ENCODE assay signal across 8 mouse cellular contexts in genomic region chr2:157010634-157011310, GRCm38 (mm10). TPM values are rescaled to one million over a fixed set of nuclear protein-coding genes. Genes with fewer than 3 reads are reported as not detected.
DNase-seq lines count a peak whose midpoint lies in the region; ATAC-seq and TF ChIP-seq lines count a peak whose summit lies in the region.
"Had no signal": no experiment of that assay in that cellular context is flagged by ENCODE, and none has a peak within 500 bp of the region (broad histone marks: within the 10 kb centered on the region; RNA-seq: fewer than 3 reads in every experiment).

No protein-coding gene starts in this region.

- H3K4me3 ChIP-seq in hindbrain, embryonic 12.5 days, result no peak overlapping the region
- no peak overlapping the region for H3K4me3 ChIP-seq in hindbrain, embryonic 11.5 days (ENCODE audit: low read depth, low read length)
- H3K4me3 ChIP-seq in midbrain, postnatal 0 days (ENCODE audit: low read depth, low read length), result no peak overlapping the region
- H3K4me3 ChIP-seq in midbrain, embryonic 15.5 days, result no peak overlapping the region
- H3K4me3 ChIP-seq in limb, embryonic 13.5 days, result no peak overlapping the region
- H3K4me3 ChIP-seq: forebrain, embryonic 13.5 days had no signal

- DNase-seq in hindbrain, embryonic 11.5 days (ENCODE audit: low spot score), result no peak
- DNase-seq in midbrain, postnatal 0 days (ENCODE audit: low spot score), result peak; percentile 29
- no peak for DNase-seq in embryo, embryonic 10.5 days (ENCODE audit: low spot score)
- no peak for DNase-seq in layer of hippocampus, adult 8-10 months (ENCODE audit: low spot score in 2 of 2)

- H3K9ac ChIP-seq in hindbrain, embryonic 12.5 days, result no peak overlapping the region
- H3K9ac ChIP-seq in hindbrain, embryonic 11.5 days (ENCODE audit: low read depth, low read length), result no peak overlapping the region
- no peak overlapping the region for H3K9ac ChIP-seq in midbrain, postnatal 0 days (replicated peaks; ENCODE audit: low read length, poor library complexity, severe bottlenecking)
- H3K9ac ChIP-seq in midbrain, embryonic 15.5 days, result no peak overlapping the region
- no peak overlapping the region for H3K9ac ChIP-seq in limb, embryonic 13.5 days
- H3K9ac ChIP-seq: forebrain, embryonic 13.5 days had no signal

- H3K4me1 ChIP-seq in hindbrain, embryonic 12.5 days, result peaks cover 21% of the 10 kb centered on the region
- 0 out of 2 replicates have a peak, but pooled peaks cover 1% of the 10 kb centered on the region for H3K4me1 ChIP-seq in hindbrain, embryonic 11.5 days (replicated peaks; ENCODE audit: control insufficient read depth, insufficient read depth, low read length)
- peaks cover 6% of the 10 kb centered on the region; the same call in 1 of the 2 replicates for H3K4me1 ChIP-seq in midbrain, postnatal 0 days (ENCODE audit: insufficient read depth, low read length)
- H3K4me1 ChIP-seq in midbrain, embryonic 15.5 days, result peaks cover 11% of the 10 kb centered on the region
- H3K4me1 ChIP-seq in limb, embryonic 13.5 days, result peaks cover 30% of the 10 kb centered on the region

- H3K27me3 ChIP-seq in hindbrain, embryonic 12.5 days, result no peaks in the 10 kb centered on the region
- no peaks in the 10 kb centered on the region for H3K27me3 ChIP-seq in hindbrain, embryonic 11.5 days (ENCODE audit: control insufficient read depth, insufficient read depth, low read length)
- no peaks in the 10 kb centered on the region for H3K27me3 ChIP-seq in midbrain, postnatal 0 days (ENCODE audit: insufficient read depth, low read length)
- H3K27me3 ChIP-seq in midbrain, embryonic 15.5 days (replicated peaks), result no peaks in the 10 kb centered on the region
- no peaks in the 10 kb centered on the region for H3K27me3 ChIP-seq in limb, embryonic 13.5 days
- H3K27me3 ChIP-seq: forebrain, embryonic 13.5 days had no signal

- no peaks in the 10 kb centered on the region for H3K9me3 ChIP-seq in hindbrain, embryonic 12.5 days (replicated peaks)
- H3K9me3 ChIP-seq in hindbrain, embryonic 11.5 days (ENCODE audit: control insufficient read depth, low read length), result no peaks in the 10 kb centered on the region
- H3K9me3 ChIP-seq in midbrain, postnatal 0 days (ENCODE audit: low read length), result no peaks in the 10 kb centered on the region
- H3K9me3 ChIP-seq in midbrain, embryonic 15.5 days, result no peaks in the 10 kb centered on the region
- no peaks in the 10 kb centered on the region for H3K9me3 ChIP-seq in limb, embryonic 13.5 days
- H3K9me3 ChIP-seq: forebrain, embryonic 13.5 days had no signal

- no peak for ATAC-seq in hindbrain, embryonic 12.5 days (ENCODE audit: low FRiP score)
- ATAC-seq in hindbrain, embryonic 11.5 days (ENCODE audit: low FRiP score), result no peak
- no peak for ATAC-seq in midbrain, postnatal 0 days (ENCODE audit: low FRiP score)
- no peak for ATAC-seq in midbrain, embryonic 15.5 days (replicated peaks)
- no peak for ATAC-seq in limb, embryonic 13.5 days (ENCODE audit: low FRiP score, low read depth)
- ATAC-seq: forebrain, embryonic 13.5 days had no signal

- TF ChIP-seq CTCF in midbrain, postnatal 0 days (IDR thresholded peaks at IDR 0.05), result no peak

- H3K27ac ChIP-seq in hindbrain, embryonic 12.5 days, result 0 out of 2 replicates have a peak overlapping the region, but pooled peaks have one; percentile 6
- H3K27ac ChIP-seq in hindbrain, embryonic 11.5 days (ENCODE audit: low read depth, low read length), result no peak overlapping the region
- no peak overlapping the region for H3K27ac ChIP-seq in midbrain, postnatal 0 days (ENCODE audit: low read depth, low read length)
- H3K27ac ChIP-seq in midbrain, embryonic 15.5 days, result no peak overlapping the region
- peak overlapping the region; percentile 40; the same call in 1 of the 2 replicates for H3K27ac ChIP-seq in limb, embryonic 13.5 days
- H3K27ac ChIP-seq: forebrain, embryonic 13.5 days had no signal

- peaks cover 22% of the 10 kb centered on the region for H3K36me3 ChIP-seq in hindbrain, embryonic 12.5 days
- 0 out of 2 replicates have a peak, but pooled peaks cover 2% of the 10 kb centered on the region for H3K36me3 ChIP-seq in hindbrain, embryonic 11.5 days (ENCODE audit: control insufficient read depth, insufficient read depth, low read length)
- peaks cover 7% of the 10 kb centered on the region for H3K36me3 ChIP-seq in midbrain, postnatal 0 days (ENCODE audit: insufficient read depth, low read length)
- peaks cover under 1% of the 10 kb centered on the region for H3K36me3 ChIP-seq in midbrain, embryonic 15.5 days (replicated peaks)
- peaks cover 32% of the 10 kb centered on the region for H3K36me3 ChIP-seq in limb, embryonic 13.5 days

- H3K4me2 ChIP-seq in hindbrain, embryonic 12.5 days (replicated peaks), result no peak overlapping the region
- no peak overlapping the region for H3K4me2 ChIP-seq in hindbrain, embryonic 11.5 days (replicated peaks; ENCODE audit: low read depth, low read length)
- no peak overlapping the region for H3K4me2 ChIP-seq in midbrain, postnatal 0 days (ENCODE audit: low read depth, low read length, poor library complexity, severe bottlenecking)
- no peak overlapping the region for H3K4me2 ChIP-seq in midbrain, embryonic 15.5 days
- no peak overlapping the region for H3K4me2 ChIP-seq in limb, embryonic 13.5 days (replicated peaks)
- H3K4me2 ChIP-seq: forebrain, embryonic 13.5 days had no signal

- 56% methylated on average over 10 of the region's 11 CpGs for WGBS in hindbrain, embryonic 12.5 days
- 65% methylated on average over 11 of the region's 11 CpGs for WGBS in hindbrain, embryonic 11.5 days
- 69% methylated on average over 10 of the region's 11 CpGs for WGBS in midbrain, postnatal 0 days
- WGBS in midbrain, embryonic 15.5 days, result 65% methylated on average over 11 of the region's 11 CpGs
- WGBS in limb, embryonic 13.5 days, result 44% methylated on average over 11 of the region's 11 CpGs

RNA-seq across cellular contexts. Expression of gene Dsn1, which starts 3.8 kb away (rescaled TPM):
- 35.1 and 36.5 TPM in 2 replicates for polyA plus RNA-seq in hindbrain, embryonic 12.5 days (2016; fragmentation: Nextera tagmentation; extraction: Ambion mirVana)
- polyA plus RNA-seq in hindbrain, embryonic 11.5 days (2014; fragmentation: Nextera tagmentation; extraction: Ambion mirVana), result 42.1 and 44.7 TPM in 2 replicates
- total RNA-seq in midbrain, postnatal 0 days (2014; rRNA removed), result 5.3 and 8.8 TPM in 2 replicates
- 7.2 and 7.8 TPM in 2 replicates for polyA plus RNA-seq in midbrain, postnatal 0 days (2015; fragmentation: Nextera tagmentation; extraction: Ambion mirVana)
- 8.9 and 9.6 TPM in 2 replicates for polyA plus RNA-seq in midbrain, embryonic 15.5 days (2015; fragmentation: Nextera tagmentation; extraction: Ambion mirVana)
- 42.3 TPM in 2 replicates for polyA plus RNA-seq in limb, embryonic 13.5 days (2015; fragmentation: Nextera tagmentation; extraction: Ambion mirVana)
- total RNA-seq in layer of hippocampus, adult 8-10 months (2022), result 1 to 10 TPM; 4.5 to 6.3 (median 5.3) TPM

RNA-seq across cellular contexts. Expression of gene Ndrg3, which starts 18.9 kb away (rescaled TPM):
- 55.6 and 58.7 TPM in 2 replicates for polyA plus RNA-seq in hindbrain, embryonic 12.5 days (2016; fragmentation: Nextera tagmentation; extraction: Ambion mirVana)
- 48.2 and 50.2 TPM in 2 replicates for polyA plus RNA-seq in hindbrain, embryonic 11.5 days (2014; fragmentation: Nextera tagmentation; extraction: Ambion mirVana)
- 141 and 178 TPM in 2 replicates for total RNA-seq in midbrain, postnatal 0 days (2014; rRNA removed)
- 160 and 169 TPM in 2 replicates for polyA plus RNA-seq in midbrain, postnatal 0 days (2015; fragmentation: Nextera tagmentation; extraction: Ambion mirVana)
- 132 and 136 TPM in 2 replicates for polyA plus RNA-seq in midbrain, embryonic 15.5 days (2015; fragmentation: Nextera tagmentation; extraction: Ambion mirVana)
- polyA plus RNA-seq in limb, embryonic 13.5 days (2015; fragmentation: Nextera tagmentation; extraction: Ambion mirVana), result 44.7 and 48.6 TPM in 2 replicates
- 100 to 1,000 TPM; 385 to 449 (median 420) TPM for total RNA-seq in layer of hippocampus, adult 8-10 months (2022)

Comparison
In these comparisons a context has a peak if more than half of its experiments do, and no peak if none do; other contexts are left out.
1. H3K27ac ChIP-seq: peak in hindbrain, embryonic 12.5 days (single experiment) and limb, embryonic 13.5 days (single experiment); none in hindbrain, embryonic 11.5 days (single experiment), midbrain, postnatal 0 days (single experiment) and midbrain, embryonic 15.5 days (single experiment).